ENCODE assay signal across 8 mouse cellular contexts in the genomic region with DNA sequence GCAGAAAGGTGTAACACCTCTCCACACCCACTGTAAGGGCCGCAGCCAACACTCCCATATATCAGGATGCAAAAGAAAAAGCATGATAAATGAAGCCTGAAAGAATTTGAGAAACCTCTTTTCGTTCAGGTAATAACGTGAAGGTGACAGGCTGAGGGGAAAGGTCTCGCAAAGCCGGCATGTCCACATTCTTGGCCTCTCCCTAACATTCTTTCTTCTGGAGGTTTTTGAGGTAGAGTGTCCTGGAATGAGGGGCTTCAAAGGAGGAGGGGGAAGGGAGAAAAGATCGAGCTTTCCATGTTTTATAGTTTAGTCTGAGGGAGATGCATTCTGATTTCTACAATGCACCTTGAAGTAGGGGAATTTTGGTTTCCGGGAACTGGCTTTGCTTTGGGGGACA. TPM values are rescaled to one million over a fixed set of nuclear protein-coding genes. Genes with fewer than 3 reads are reported as not detected.
DNase-seq lines count a peak whose midpoint lies in the region; ATAC-seq and TF ChIP-seq lines count a peak whose summit lies in the region.

TSS of gene St7 (plus strand) at position 287 of the 400 bp plus-strand sequence.

- DNase-seq in gastrocnemius, adult 18-20 months (ENCODE audit: low spot score), result no peak
- no peak for DNase-seq in gastrocnemius, postnatal 14 days
- no peak for DNase-seq in forebrain, embryonic 11.5 days (ENCODE audit: low spot score)
- DNase-seq in hindbrain, embryonic 10.5 days (ENCODE audit: low spot score), result no peak
- DNase-seq in liver, embryonic 14.5 days (ENCODE audit: low read depth in 3 of 3, low spot score in 3 of 3), result no peak
- DNase-seq in MN1 (ENCODE audit: low spot score), result no peak
- no peak for DNase-seq in T-cell, adult 2 months (ENCODE audit: low spot score)

- H3K4me1 ChIP-seq in ES-Bruce4 (ENCODE audit: control insufficient read depth, insufficient read depth, low read length), result no peaks in the 10 kb centered on the region
- 0 out of 2 replicates have a peak, but pooled peaks cover 2% of the 10 kb centered on the region for H3K4me1 ChIP-seq in forebrain, embryonic 11.5 days (replicated peaks; ENCODE audit: control insufficient read depth, insufficient read depth, low read length)
- peaks cover 19% of the 10 kb centered on the region for H3K4me1 ChIP-seq in hindbrain, embryonic 10.5 days (replicated peaks)
- H3K4me1 ChIP-seq in liver, embryonic 14.5 days (replicated peaks; ENCODE audit: control insufficient read depth in 2 of 2, insufficient read depth in 2 of 2, low read length in 1 of 2), result peaks cover 5 to 12% of the 10 kb centered on the region in 2 experiments

- peak within 1 kb of the TSS; percentile 83 for H3K4me2 ChIP-seq in forebrain, embryonic 11.5 days (ENCODE audit: low read depth, low read length, severe bottlenecking)
- H3K4me2 ChIP-seq in liver, embryonic 14.5 days (ENCODE audit: low read depth), result peak within 1 kb of the TSS; percentile 87

- no peak for TF ChIP-seq CTCF in ES-Bruce4 (IDR thresholded peaks at IDR 0.05; ENCODE audit: low read depth, low read length)
- no peak for TF ChIP-seq CTCF in liver, embryonic 14.5 days (IDR thresholded peaks at IDR 0.05; ENCODE audit: low read depth)

- ATAC-seq in forebrain, embryonic 11.5 days (replicated peaks; ENCODE audit: low FRiP score), result no peak
- ATAC-seq in liver, embryonic 14.5 days (ENCODE audit: insufficient read depth), result no peak

- no peaks in the 10 kb centered on the region for H3K9me3 ChIP-seq in ES-Bruce4 (replicated peaks; ENCODE audit: control insufficient read depth, insufficient read depth, low read length, poor library complexity, severe bottlenecking)
- H3K9me3 ChIP-seq in forebrain, embryonic 11.5 days (ENCODE audit: control insufficient read depth, low read length), result no peaks in the 10 kb centered on the region
- H3K9me3 ChIP-seq in hindbrain, embryonic 10.5 days, result no peaks in the 10 kb centered on the region
- H3K9me3 ChIP-seq in liver, embryonic 14.5 days (ENCODE audit: control insufficient read depth, low read length), result no peaks in the 10 kb centered on the region

- H3K27ac ChIP-seq in ES-Bruce4 (ENCODE audit: insufficient read depth, low read length), result no peak within 1 kb of the TSS
- no peak within 1 kb of the TSS for H3K27ac ChIP-seq in forebrain, embryonic 11.5 days (ENCODE audit: low read depth, low read length)
- H3K27ac ChIP-seq in hindbrain, embryonic 10.5 days, result peak within 1 kb of the TSS; percentile 96
- no peak within 1 kb of the TSS; the same call in 1 of the 2 replicates for H3K27ac ChIP-seq in liver, embryonic 14.5 days

- no peak for TF ChIP-seq POLR2A in ES-Bruce4 (IDR thresholded peaks at IDR 0.05; ENCODE audit: insufficient read depth, low read length)

- H3K4me3 ChIP-seq in ES-Bruce4 (ENCODE audit: low read depth, low read length), result peak within 1 kb of the TSS; percentile 71
- H3K4me3 ChIP-seq in forebrain, embryonic 11.5 days (ENCODE audit: low read depth, low read length), result peak within 1 kb of the TSS; percentile 74
- H3K4me3 ChIP-seq in hindbrain, embryonic 10.5 days, result peak within 1 kb of the TSS; percentile 83
- peak within 1 kb of the TSS; percentile 94 to 98 for H3K4me3 ChIP-seq in liver, embryonic 14.5 days (ENCODE audit: insufficient read depth in 1 of 2, low read depth in 2 of 2, low read length in 2 of 2)

- TF ChIP-seq EP300 in ES-Bruce4 (IDR thresholded peaks at IDR 0.05; ENCODE audit: insufficient read depth, low read depth, low read length), result no peak
- no peak for TF ChIP-seq EP300 in liver, embryonic 14.5 days (IDR thresholded peaks at IDR 0.05; ENCODE audit: low read depth)

- 85% methylated on average over 7 of the region's 7 CpGs for WGBS in forebrain, embryonic 11.5 days
- WGBS in hindbrain, embryonic 10.5 days, result 78% methylated on average over 7 of the region's 7 CpGs
- 73% methylated on average over 7 of the region's 7 CpGs for WGBS in liver, embryonic 14.5 days (ENCODE audit: insufficient replicate concordance)

- no peaks in the 10 kb centered on the region for H3K27me3 ChIP-seq in ES-Bruce4 (ENCODE audit: control insufficient read depth, insufficient read depth, low read length, poor library complexity, severe bottlenecking)
- H3K27me3 ChIP-seq in forebrain, embryonic 11.5 days (ENCODE audit: control insufficient read depth, insufficient read depth, low read length), result no peaks in the 10 kb centered on the region
- peaks cover 10% of the 10 kb centered on the region; the same call in 1 of the 2 replicates for H3K27me3 ChIP-seq in hindbrain, embryonic 10.5 days (ENCODE audit: insufficient read depth, poor library complexity, severe bottlenecking)
- no peaks in the 10 kb centered on the region for H3K27me3 ChIP-seq in liver, embryonic 14.5 days (ENCODE audit: control insufficient read depth, insufficient read depth, low read length)

- intact Hi-C loops in gastrocnemius, postnatal 14 days (cut with DNase I; ENCODE audit: low total_unique reads), result no loop called here

- H3K36me3 ChIP-seq in ES-Bruce4 (ENCODE audit: control insufficient read depth, insufficient read depth, low read length, poor library complexity, severe bottlenecking), result no peaks in the 10 kb centered on the region
- H3K36me3 ChIP-seq in forebrain, embryonic 11.5 days (ENCODE audit: control insufficient read depth, insufficient read depth, low read length), result no peaks in the 10 kb centered on the region
- H3K36me3 ChIP-seq in hindbrain, embryonic 10.5 days, result 0 out of 2 replicates have a peak, but pooled peaks cover 4% of the 10 kb centered on the region
- no peaks in the 10 kb centered on the region for H3K36me3 ChIP-seq in liver, embryonic 14.5 days (replicated peaks; ENCODE audit: control insufficient read depth, insufficient read depth, low read depth)

- peak within 1 kb of the TSS; percentile 74 for H3K9ac ChIP-seq in ES-Bruce4 (ENCODE audit: low read depth, poor library complexity, severe bottlenecking)
- peak within 1 kb of the TSS; percentile 92 for H3K9ac ChIP-seq in forebrain, embryonic 11.5 days (ENCODE audit: low read length)
- H3K9ac ChIP-seq in liver, embryonic 14.5 days (replicated peaks), result peak within 1 kb of the TSS; percentile 92

RNA-seq across cellular contexts. Expression of gene St7, which starts in this region (rescaled TPM):
- total RNA-seq in gastrocnemius, adult 18-20 months (2021), result 10 to 100 TPM; 12.5 to 14.2 TPM
- 1 to 10 TPM; 8.5 to 9.9 TPM for total RNA-seq in gastrocnemius, postnatal 14 days (2021)
- 7.4 and 8.2 TPM in 2 replicates for polyA plus RNA-seq in ES-Bruce4 (2011; ENCODE audit: insufficient read depth, insufficient read length, low read depth, missing spikeins)
- polyA plus RNA-seq in forebrain, embryonic 11.5 days (2014; fragmentation: Nextera tagmentation; extraction: Ambion mirVana), result 32.9 and 33.7 TPM in 2 replicates
- polyA plus RNA-seq in hindbrain, embryonic 10.5 days (2016; fragmentation: Nextera tagmentation; extraction: Ambion mirVana), result 22.8 and 34.8 TPM in 2 replicates
- 6.7 and 7.9 TPM in 2 replicates for polyA plus RNA-seq in liver, embryonic 14.5 days (2012; rRNA removed)
- 8.9 and 9.4 TPM in 2 replicates for polyA plus RNA-seq in liver, embryonic 14.5 days (2014; fragmentation: Nextera tagmentation; extraction: Ambion mirVana)
